Mouse (Mus musculus) lung, postnatal 14 days (tissue): Measurements from ENCODE around the gene Gm6793.

Source experiments
- DNase-seq: peaks from one replicate; pipeline ENCODE4 v3.0.0; 2021

Gm6793 gene

DNA sequence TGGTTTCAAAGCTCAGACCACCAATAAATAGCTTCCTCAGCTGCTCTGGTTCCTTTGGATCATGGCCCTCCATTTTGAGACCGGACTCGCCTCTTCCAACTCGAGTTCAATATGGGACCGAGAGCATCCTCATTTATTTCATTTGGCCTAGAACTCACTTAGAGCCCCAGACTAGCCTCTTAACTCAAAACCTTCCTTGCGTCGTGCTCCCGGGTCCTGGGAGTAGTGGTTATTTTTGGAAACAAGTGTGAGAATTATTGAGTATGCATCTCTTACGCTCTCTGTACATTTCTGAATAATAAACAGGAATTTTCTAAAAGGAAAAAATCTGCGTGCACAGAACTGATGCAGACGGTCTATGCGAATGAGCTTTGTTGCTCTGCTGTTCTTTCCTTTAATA is at the start of gene Gm6793:
Gene Gm6793, minus strand, starts transcription at position 101 of the 400 bp plus-strand sequence.
- DNase-seq = no peak

DNA sequence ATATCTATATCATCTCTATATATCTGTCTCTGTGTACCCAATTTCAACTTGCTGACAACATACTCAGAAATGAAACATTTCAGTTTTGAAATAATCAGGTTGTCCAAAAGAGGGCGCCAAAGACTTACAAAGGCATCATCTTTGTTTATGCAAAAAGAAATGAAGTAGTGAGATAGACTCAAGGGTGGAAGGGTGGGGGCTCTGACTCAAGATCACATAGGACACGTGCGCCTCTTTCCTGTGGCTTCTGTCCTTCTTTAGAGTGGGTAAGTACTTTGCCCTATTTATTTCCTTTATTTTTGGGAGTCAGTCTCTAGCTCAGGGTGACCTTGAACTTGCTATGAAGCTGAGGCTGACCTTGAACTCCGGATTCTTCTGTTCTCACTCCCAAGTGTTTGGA is 46.5 kb upstream of the Gm6793 start:
- peak; percentile 27 for DNase-seq

DNA sequence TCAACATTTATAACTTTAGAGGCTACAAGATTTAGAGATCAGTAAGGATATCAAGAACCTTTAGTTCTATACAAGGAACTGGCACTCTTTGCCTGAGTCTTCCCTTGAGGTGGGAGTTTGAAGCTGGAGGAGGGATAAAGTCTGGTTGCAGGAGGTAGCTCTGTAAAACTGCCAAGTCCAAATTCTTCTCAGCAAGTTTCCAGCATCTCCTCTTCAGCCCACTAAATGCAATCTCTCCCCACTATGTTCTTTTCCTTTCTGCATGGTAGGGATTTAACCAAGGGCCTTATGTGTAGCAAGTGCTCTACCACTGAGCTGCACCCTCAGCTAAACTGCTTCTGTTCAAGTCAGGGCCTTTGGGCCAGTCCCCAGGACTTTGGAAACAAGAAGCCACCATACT is 39.6 kb upstream of the Gm6793 start:
- DNase-seq = no peak

DNA sequence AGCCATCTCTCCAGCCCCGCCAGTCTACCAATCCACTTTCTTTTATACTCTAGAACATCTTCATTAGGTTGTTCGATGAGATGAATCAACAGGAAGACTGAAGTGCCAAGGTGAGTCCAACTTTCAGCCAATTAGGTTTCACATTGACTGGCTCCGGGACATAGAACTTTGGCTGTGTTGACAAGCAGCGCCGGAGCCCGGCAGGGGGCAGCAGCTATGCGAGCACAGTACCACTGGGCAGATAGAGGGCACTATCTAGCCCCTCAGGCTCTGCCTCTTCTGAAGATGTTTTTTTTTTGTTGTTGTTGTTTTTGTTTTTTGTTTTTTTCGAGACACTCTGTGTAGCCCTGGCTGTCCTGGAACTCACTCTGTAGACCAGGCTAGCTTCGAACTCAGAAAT is 36.7 kb upstream of the Gm6793 start:
- DNase-seq = no peak

DNA sequence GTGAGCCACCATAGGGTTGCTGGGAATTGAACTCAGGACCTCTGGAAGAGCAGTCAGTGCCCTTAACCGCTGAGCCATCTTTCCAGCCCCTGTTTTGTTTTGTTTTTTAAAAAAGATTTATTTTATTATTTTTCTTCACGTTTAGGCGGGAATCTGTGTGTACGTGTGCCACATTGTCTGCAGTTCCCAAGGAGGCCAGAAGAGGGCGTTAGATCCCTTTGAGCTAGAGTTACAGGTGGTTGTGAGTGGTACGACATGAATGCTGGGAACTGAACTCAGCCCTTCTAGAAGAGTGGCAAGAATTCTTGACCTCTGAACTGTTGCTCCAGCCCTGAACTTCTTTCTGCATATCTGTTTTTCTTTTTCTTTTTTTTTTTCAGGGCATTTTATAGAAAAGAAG is 35.1 kb upstream of the Gm6793 start:
- no peak for DNase-seq

DNA sequence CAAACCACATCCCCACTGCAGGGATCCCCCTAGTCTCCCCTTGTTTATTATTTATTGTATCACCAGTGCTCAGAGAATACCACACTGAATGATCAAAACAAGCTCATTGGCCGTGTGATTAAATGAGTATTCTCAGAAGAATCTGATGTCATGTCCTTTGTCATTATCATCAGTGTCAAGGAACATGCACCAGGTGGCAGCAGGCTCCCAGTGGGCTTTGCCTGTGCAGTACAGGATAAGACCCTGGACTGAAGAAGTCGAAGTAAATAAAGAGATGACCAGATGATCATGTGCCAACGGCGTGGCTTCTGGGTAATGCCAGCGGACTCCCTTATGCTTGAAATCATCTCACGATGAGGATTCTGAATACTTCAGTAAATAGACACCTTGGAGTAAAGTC is 33.5 kb upstream of the Gm6793 start:
- DNase-seq = no peak

DNA sequence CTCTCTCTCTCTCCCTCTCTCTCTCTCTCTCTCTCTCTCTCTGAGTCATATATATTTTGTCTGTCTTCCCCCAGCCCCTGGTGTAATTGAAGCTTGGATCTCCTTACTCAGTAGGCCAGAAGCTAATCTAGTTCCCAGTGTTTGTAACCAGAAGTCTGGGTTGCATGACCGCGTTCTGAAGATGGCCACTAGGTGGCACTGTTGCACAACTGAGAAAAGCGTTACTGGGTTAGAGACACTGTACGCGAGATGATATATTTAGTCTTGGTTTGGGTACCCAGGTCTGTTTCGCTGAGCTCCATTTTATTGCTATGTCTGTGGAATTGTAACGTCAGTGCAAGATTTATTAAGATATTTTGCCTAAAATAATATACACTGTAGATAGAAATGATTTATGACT is 31.1 kb upstream of the Gm6793 start:
- DNase-seq = peak; percentile 85

DNA sequence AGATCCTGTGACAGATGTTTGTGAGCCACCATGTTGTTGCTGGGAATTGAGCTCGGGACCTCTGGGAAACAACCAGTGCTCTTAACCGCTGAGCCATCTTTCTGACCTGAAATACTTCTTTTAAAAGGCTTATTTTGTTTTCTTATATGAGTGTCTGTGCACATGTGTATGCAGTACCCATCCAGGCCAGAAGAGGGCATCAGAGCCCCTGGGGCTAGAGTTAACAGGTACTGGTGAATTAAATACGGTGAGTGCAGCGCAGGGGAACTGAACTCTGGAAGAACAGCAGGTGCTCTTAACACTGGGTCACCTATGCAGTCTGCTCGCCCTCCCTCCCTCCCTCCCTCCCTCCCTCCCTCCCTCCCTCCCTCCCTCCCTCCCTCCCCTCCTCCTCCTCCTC is 30.3 kb upstream of the Gm6793 start:
- DNase-seq = no peak

DNA sequence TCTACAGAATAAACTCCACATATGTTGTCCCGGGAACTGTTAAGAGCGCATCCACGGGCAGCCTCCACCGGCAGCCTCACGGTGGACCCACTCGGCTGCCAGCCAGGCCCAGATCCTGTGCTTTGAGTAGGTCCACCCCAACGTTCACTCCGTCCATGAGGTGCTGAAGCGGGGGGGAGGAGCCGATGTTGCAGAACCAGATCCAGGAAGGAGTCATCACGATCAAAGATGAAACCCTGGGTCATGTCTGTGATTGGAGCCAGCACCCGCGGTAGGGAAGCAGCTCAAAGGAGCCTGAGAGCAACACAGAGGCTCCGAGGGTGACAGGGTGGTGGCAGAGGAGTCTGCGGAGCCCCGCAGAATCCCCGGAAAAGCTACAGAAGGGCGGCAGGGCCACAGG is 22.7 kb upstream of the Gm6793 start:
- no peak for DNase-seq

DNA sequence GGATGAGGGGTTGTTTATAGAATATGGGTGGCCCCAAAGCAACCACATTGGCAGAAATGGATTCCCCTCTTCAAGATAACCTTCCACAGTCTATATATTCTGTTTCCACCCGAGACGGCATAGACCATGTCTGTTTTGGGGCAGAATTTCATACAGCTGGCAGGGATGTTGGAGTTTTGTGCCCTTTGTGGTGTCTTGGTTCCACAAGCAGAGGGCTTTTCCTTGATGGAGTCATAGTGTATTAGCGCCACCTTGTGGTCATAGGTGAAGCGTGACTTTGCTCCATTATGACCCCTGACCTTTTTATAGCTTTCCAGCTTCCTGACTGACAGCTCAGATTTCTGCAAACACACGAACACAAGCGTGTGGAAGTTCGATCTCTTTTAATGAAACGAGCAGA is 19.8 kb upstream of the Gm6793 start:
- DNase-seq = peak; percentile 36

DNA sequence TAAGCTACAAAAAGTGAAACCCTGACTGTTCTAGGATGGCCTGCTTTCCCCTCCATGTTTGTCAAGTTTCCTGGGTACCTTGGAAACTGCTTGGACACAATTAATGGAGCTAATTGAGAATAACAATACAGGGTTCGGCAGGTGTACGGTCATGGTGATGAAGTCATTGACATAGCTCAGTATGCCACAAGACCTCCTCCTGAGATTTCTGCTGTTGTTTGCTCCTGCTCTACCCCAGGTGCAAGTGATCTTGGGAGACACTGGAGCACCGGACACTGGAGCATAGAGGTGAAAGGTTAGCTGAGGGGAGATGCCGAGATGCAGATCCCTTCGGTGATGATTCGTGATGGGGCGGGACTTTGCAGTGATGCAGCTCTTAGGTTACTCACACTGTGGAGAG is 18.2 kb upstream of the Gm6793 start:
- no peak for DNase-seq

DNA sequence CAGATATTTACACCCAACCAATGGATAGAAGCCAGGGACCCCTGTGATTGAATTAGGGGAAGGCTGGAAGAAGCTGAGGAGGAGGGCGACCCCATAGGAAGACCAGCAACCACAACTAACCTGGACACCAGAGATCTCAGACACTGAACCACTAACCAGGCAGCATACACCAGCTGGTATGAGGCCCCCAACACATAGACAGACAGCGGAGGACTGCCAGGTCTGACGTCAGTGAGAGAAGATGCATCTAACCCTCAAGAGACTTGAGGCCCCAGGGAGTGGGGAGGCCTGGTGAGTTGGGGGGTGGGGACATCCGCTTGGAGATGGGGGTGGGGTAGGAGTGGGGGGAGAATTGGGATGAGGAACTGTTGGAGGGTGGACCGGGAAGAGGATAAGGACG is 15.8 kb upstream of the Gm6793 start:
- DNase-seq = no peak

DNA sequence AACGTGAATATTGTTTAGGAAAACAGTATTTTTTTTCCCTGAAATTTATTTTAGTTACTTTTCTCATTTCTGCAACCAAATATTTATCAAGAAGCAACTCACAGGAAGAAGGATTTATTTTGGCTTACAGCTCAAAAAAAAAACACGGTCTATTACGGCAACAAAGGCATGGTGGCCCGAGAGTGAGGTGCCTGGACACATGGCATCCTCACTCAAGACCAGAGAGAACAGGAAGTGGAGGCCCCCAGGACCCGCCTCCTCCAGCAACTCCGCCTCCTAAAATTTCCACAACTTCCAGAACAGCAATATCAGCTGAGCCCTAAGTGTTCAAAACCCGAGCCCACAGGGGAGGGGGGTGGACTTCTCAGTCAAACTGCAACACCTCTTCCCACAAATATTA is 14.6 kb upstream of the Gm6793 start:
- DNase-seq = no peak

DNA sequence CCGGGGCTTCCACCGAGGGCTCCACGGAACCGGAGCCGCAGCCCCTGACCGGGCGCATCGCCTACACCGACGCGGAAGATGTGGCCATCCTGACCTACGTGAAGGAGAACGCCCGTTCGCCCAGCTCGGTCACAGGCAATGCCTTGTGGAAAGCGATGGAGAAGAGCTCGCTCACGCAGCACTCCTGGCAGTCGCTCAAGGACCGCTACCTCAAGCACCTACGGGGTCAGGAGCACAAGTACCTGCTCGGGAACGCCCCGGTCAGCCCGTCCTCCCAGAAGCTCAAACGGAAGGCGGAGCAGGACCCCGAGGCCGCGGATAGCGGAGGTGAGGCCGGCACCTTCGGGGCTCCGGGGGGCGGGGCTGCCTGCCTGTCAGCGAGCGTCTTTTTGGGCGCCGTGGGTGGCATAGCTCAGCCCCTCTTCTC is 3.0 kb downstream of the Gm6793 start:
- peak; percentile 43 for DNase-seq

DNA sequence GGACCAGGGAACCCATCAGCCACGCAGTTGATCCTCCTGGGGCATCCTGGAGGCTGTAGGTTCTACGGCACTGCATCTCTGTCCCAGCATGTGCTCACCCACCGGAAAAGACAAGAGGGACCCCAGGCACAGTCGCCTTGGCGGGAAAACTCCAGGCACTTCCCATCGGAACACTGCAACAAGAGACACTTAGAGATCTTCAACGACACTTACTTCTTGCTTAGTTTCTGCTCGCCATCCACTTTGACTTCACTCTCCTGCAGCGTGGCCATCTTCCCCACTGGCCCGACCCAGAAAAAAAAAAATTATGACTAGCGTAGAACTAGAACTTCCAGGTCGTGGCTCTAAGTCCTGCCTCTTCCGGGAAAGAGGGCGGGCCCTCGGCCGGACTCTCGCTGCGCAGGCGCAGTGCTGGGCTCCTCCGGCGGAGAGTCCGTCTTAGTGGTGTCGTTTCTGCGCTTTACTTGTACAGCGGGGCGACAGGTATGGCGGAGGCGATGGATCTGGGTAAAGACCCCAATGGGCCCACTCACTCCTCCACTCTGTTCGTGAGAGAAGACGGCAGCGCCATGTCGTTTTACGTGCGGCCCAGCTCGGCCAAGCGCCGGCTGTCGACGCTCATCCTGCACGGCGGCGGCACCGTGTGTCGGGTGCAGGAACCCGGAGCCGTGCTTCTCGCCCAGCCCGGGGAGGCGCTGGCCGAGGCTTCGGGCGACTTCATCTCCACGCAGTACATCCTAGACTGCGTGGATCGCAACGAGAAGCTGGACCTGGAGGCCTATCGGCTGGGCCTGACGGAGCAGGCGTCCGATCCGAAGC is 3.6 kb downstream of the Gm6793 start, which contains the start of the genes Kars and Terf2ip:
Gene Kars, minus strand, starts transcription at position 327 of the 819 bp plus-strand sequence.
Gene Terf2ip, plus strand, starts transcription at position 402 of the 819 bp plus-strand sequence.
- DNase-seq = peak; percentile 93

DNA sequence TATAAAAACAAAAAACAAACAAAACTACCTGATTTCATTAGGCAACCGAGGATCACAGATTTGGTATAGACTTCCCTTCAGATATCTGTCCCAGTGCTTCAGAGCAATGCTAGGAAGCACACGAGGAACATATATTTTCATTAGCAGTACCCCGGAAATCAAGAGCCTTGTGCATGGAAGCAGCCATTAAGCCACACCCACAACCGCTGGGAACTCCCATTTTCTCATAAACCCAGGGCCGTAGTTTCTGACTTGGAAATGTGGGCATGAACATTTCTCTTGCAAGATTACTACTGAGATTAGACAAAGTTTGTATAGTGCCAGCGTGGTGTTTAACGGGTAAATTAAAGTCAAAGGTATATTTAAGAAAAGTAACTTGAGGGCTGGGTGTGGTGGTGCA is 5.3 kb downstream of the Gm6793 start:
- no peak for DNase-seq

DNA sequence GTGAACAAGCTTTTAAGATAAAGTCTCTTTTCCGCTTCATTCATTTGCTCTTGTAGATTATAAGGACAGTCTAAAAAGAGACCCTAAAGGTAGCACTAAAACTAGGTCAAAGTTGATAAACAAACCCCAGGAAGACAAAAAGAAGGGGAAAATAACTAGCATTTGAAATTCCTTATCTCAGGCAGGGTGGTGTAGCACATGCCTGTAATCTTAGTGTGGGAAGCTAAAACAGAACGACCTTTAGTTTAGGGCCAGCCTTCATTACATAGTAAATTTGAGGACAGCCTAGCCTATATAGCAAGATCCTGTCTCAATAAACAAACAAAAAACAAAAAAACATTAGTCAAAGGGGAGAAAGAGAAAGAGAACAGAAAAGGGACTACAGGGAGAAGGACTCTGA is 7.2 kb downstream of the Gm6793 start:
- DNase-seq = no peak

DNA sequence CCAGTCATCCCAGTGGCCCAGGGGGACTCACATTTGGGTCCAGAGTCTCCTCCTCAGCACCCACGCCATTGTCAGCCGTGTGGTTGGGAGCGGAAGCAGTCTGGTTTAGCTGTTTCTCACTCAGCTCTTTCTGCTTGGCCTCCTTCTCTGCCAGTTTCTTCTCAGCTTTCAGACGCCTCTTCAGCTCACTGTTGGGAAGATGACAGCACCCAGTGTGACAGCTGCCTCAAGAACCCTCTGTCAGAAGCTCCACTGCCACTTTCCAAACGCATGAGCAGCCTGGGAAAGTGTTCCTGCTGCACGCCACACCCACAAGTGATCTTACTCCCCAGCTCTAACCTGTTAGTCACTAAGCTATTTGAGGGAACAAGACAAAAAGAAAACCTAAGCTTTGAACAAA is 9.2 kb downstream of the Gm6793 start:
- DNase-seq = no peak

DNA sequence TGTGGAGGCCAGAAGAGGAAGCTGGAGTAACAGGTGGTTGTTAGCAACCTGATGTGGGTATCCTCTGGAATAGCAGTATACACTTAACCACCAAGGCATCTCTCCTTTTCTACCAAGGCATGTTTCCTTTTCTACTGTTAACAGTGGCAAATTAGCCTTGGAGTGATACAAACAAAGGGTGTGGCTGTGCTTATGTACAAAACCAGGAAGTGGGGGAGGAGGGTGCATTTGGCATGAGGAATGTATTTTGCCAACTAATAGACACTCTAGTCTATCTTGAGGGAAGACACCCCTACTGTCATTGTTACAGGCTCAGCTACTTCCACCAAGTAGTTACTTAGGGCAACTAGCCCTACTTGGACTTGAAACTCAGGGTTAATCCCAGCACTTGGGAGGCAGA is 10.1 kb downstream of the Gm6793 start:
- DNase-seq = no peak

DNA sequence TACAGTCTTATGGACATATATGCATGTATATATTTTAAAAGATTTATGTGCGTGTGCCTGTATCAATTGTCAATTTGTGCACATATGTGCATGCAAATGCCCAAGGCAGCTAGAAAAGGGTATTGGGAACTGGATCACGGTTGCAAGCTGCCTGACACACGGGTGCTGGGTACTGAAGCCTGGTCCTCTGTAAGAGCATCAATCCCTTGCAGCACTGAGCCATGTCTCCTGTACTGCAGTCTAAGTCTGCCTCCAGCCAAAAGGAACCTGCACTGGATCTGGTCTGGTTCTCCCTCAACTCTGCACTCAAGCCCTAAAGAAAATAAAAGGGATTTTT is 22.2 kb downstream of the Gm6793 start:
- no peak for DNase-seq

DNA sequence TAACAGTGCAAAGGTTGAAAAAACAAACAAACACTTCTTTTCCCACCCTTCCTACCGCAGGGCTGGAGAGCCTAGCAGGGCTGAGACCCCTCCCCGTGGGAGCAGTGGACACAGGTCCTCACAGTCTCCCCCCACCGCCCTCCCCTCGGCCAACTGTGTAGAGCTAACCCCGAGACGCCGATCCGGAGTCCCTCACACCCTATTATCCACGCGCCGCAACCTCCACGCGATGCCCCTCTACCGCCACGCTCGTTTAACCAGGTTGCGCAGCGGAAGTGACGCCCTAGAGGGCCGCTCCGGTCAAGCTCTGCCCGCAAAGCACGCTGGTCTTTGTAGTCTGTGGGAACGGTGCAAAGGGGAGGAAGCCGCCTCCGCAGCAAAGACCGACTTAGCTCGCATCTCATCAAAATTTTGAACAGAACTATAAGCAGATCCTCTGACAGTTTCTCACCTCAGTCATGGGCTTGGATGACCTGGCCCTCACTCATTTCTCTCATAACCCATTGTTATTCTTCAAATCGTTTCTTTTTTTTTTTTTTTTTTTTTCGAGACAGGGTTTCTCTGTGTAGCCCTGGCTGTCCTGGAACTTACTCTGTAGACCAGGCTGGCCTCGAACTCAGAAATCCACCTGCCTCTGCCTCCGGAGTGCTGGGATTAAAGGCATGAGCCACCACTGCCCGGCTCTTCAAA is 22.7 kb downstream of the Gm6793 start, which contains the start of gene Adat1:
Gene Adat1, minus strand, starts transcription at position 290 of the 690 bp plus-strand sequence.
- peak; percentile 88 for DNase-seq

DNA sequence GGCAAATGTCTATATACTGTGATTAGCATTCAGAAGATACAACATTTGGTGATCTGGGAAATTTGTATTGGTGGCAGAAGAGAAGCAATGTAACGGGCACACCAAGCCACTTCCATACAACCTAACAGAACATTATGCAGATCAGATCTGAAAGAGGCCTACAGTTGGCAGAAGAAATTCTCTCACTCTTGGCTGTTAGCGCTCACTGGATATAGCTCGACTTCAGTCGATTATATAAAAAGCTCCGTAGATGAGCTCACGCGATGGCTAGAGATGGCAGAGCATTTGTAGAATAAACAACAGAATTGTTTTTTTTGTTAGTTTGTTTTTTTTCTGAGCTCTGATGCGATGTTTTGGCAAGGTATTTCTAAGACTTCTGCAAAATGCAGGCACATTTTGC is 23.6 kb downstream of the Gm6793 start:
- no peak for DNase-seq

DNA sequence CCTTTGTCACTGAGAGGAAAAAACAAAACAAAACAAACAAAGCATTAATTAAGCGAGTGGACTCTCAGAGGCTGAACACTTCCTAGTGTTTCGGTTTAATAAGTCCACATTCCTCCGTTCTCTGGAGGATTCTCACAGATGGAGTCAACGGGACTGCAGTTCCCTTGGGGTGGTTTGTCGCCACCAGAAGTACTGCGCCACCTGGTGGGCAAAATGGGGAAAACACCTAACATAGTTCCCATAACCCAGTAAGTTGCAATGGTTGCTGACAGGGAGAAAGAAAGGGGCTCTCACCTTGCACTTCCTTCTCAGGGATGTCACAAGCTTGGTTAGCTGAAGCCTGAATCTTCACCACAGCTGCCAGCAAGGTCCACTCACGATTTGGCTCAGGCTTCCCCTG is 24.9 kb downstream of the Gm6793 start:
- peak; percentile 86 for DNase-seq

DNA sequence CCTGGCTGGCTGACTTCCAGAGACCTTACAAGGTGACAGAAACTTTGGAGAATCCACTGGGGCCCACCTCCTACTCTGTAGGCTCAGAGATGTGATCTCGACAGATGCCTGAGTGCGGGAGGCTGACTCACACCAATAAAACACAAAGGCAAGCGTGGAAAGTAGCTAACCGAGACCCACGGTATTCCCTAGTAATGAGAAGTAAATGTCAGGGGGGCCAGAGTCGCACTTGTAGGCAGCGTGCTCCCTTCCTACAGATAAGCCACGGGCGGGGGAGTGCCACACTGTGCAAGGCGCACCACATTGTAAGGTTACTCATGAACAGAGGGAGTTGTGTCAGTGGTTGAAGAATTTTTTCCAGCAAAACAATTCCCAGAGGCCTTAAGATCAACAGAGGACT is 30.3 kb downstream of the Gm6793 start:
- DNase-seq = no peak
